Mouse (Mus musculus): ENCODE results near the gene Thnsl1. TPM values are rescaled to one million over a fixed set of nuclear protein-coding genes. Genes with fewer than 3 reads are reported as not detected.
"Not testable (repeated sequence)": the region's sequence is repeated elsewhere in the genome, so short reads cannot be mapped to it uniquely, and the experiment has no call there.

Gene Thnsl1
- total RNA-seq, 2 experiments from 2014 or later = 5.6 to 6.2 TPM

DNA sequence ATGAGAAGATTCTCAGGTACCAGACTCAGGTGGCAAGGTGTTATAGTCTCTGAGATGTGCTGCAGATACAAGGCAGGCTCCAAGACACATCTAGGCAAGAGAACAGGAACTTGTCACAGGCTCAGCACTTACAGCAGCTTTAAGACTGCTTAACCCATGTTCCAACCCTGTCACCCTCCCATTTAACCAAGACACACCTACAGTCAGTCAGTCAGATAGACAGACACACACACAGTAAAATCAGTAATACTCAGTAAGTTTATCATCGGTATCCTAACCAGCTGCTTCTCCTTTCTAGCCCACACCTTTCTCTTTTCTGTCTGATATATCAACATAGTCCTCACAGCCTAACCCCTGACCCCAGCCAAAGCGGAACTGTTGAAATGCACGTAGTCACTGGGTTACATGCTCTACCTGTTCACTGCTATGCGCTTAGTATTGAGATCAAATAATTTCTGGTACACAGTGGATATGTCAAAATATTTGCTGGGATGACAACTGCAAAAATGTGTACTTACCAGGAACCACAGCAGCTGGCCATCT is 30.4 kb downstream of the Thnsl1 start:
- no peak for DNase-seq (ENCODE audit: low spot score in 2 of 2)

DNA sequence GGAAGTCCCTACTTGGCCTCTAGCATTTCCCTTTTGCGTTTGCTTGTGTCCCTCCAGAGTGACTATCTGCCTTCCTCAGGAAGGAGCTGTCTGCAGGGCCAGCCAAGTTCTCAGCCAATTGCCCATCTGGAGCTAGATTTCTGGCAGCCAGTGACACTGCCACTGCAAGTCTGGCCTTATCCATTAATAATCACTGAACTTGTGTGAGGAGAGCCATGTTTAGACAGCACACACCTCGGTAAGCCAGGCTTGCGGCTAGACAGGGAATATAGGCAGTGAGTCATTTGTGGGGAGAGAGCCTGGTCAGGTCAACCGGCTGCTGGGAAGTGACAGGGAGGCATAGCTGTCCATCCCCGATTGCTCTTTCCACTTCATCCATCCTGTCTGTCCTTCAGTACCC is 31.3 kb downstream of the Thnsl1 start:
- DNase-seq (ENCODE audit: low spot score in 2 of 2) = no peak

DNA sequence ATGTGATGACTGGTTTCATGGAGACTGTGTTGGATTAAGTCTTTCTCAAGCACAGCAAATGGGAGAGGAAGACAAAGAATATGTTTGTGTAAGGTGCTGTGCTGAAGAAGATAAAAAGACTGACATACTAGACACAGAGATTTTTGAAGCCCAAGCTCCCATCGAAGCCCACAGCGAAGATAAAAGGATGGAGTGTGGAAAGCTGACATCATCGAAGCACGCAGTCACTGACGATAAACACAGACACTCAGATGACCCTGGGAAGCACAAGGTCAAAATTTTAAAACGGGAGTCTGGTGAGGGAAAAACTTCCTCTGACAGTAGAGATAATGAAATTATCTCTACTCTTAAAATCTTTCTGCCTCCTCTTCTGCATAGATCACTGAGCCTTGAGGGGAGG is 38.6 kb downstream of the Thnsl1 start:
- not testable (repeated sequence) for DNase-seq (ENCODE audit: low spot score in 2 of 2)

GRCm38 (mm10) chr2:21244986-21245385 is 39.5 kb downstream of the Thnsl1 start:
- DNase-seq (ENCODE audit: low spot score in 2 of 2) = no peak

GRCm38 (mm10) chr2:21245477-21246102 is 40.1 kb downstream of the Thnsl1 start:
- DNase-seq (ENCODE audit: low spot score in 2 of 2) = no peak

DNA sequence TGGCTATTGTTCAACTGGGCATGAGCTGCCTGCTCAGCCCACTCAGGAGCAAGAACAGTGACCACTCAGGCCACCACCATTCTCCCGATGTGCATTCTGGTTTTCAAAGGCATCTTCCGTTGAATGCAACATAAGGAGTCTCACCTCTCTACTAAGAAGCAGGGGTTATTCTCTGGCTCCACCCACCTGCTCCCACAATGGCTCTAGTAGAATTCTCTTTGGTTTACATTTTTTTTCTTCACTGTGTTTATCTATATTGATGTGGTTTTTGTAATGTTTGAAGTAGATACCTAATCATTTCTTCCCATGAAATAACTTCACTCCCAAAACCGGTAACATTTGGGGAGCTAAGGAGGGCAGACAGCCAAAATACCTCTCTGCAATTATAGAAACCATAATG is 48.1 kb downstream of the Thnsl1 start:
- DNase-seq (ENCODE audit: low spot score in 2 of 2) = no peak

DNA sequence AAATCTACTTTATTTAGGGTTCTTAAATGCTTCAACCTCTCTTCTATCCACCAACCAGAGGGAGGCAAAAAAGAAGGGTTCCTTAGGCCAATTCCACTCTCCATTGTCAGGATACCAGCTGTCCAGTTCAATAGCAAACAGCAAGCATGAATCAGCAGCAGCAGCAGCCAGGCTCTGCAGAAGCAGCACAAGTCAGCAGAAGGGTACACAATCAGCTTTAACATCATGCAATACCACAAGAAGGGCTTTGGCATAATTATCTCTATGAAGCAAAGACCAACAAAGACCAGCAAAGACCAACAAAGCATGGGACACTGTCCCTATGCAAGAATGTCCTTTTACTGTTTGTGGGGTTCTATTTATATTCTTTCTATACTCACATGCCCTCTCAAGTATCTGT is 48.8 kb downstream of the Thnsl1 start:
- no peak for DNase-seq (ENCODE audit: low spot score in 2 of 2)

DNA sequence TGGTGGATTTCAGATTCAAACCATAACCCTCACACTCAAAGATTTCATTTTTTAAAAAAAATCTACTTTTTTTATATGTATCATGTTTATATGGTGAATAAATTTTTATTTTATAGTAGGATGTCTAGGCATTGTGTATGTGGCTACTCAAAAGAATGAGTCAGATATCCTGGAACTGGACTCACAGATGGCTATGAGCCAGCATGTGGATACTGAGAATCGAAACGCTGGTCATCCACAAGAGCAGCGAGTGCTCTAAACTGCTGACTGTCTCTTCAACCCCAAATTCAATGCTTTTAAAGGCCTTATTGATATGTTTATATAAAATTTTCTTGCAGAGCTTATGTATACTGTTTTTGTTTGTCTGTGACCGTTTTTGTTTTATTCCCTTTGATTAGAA is 52.8 kb downstream of the Thnsl1 start:
- DNase-seq (ENCODE audit: low spot score in 2 of 2) = no peak

GRCm38 (mm10) chr2:21259081-21259480 is 53.6 kb downstream of the Thnsl1 start:
- DNase-seq (ENCODE audit: low spot score in 2 of 2) = no peak

DNA sequence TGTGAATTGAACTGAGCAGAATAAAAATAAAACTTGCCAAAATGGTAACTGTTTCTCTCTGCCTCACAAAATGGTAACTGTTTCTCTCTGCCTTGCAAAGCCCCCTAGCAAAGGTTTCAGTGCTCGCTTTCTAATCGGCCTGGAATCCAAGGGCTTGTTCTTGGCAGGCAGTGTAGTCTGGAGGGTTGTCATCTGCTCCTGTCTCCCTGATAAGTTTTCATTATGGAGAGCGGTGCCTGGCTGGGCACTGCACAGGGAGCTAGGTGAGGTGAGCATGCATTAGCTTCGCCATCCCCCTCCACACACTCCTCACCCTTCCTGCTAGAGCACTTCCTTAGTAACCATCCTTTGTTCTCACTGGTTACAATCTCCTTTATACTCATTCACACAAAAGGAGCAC is 54.5 kb downstream of the Thnsl1 start:
- no peak for DNase-seq (ENCODE audit: low spot score in 2 of 2)

DNA sequence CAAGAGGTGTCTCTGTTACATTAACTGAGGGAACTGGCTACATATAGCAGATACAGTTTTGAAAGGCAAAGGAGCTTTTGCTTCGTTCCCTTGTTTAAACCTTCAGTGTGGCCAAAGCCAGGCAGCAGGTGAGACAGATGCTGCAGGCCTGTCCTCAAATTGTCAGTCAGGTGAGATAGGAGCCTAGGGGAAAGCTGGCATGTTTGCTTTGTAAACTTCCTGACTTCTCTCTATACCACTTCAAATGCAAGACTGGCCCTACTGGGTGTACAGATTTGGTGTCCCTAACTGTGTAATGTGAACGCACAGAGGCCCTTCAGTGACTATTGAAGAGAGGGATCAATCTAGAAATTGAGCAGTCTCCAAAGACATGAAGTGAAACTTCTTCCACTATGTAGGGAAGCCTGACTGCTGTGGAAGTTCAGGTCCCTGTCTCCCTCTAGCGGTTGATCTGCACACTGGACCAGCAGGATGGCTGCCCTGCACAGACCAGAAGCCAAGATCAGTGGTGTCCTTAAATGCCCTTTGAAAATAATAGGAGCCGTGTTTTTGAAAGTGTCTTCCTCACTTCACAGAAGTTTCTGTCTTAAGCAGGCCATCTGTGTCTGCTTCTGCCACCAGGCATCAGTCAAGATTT is 56.0 kb downstream of the Thnsl1 start:
- peak; percentile 30 to 32 for DNase-seq (ENCODE audit: low spot score in 2 of 2)

DNA sequence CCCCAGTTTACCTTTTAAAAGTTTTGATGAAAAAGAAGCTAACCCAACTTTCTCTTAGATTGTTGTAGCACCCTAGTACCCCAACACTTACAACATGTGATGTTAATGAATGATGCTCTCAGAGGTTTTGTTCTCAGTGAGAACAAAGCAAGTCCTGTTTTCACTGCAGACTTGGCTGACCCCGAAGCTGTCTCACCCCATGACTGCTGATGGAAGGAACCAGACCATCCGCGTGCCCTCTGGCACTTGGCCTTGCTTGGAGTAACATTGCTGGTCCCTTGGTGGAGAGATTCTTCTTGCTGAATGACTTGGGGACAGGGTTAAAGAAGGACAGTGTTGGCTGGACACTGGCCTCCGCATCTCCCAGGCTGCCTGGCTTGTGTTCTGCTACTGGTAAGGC is 58.5 kb downstream of the Thnsl1 start:
- no peak for DNase-seq (ENCODE audit: low spot score in 2 of 2)

Other genes starting within 250 kb of the Thnsl1 start
- 10 to 100 TPM; 55.5 to 67.8 TPM for gene Arhgap21, start 236.8 kb upstream of the Thnsl1 start, total RNA-seq (2021)
- gene Enkur, start 359 bp upstream of the Thnsl1 start, total RNA-seq (2021) = under 1 TPM; 0.43 to 0.99 TPM
- gene Gpr158, start 161.8 kb downstream of the Thnsl1 start, total RNA-seq (2021) = 1 to 10 TPM; 1.5 to 1.7 TPM